Mouse (Mus musculus) E14TG2a.4 (cell line): ENCODE measurements at regions not wholly inside any gene's neighbourhood (a gene's known extent, or its start where the extent isn't known, plus 50 kb on each side); places are given as distances from the start of the nearest gene placed in this dataset.
"Not testable (repeated sequence)": the region's sequence is repeated elsewhere in the genome, so short reads cannot be mapped to it uniquely, and the experiment has no call there.

ENCODE experiments used
- H3K27me3 ChIP-seq: 2 replicates; pipeline ENCODE4 v1.6.1; 2014; ENCODE audit warnings: low read length, control low read depth; ENCODE audit not compliant: insufficient read depth
- H3K36me3 ChIP-seq: 2 replicates; pipeline ENCODE4 v1.6.1; 2014; ENCODE audit warnings: low read length, control low read depth; ENCODE audit not compliant: insufficient read depth
- H3K4me1 ChIP-seq: replicated peaks from 2 replicates; pipeline ENCODE4 v1.6.1; 2014; ENCODE audit warnings: low read depth, low read length, control low read depth
- H3K4me3 ChIP-seq: replicated peaks from 2 replicates; pipeline ENCODE4 v1.5.1; 2014; ENCODE audit warnings: mild to moderate bottlenecking, low read length
- H3K9me3 ChIP-seq: 2 replicates; pipeline ENCODE4 v1.6.1; 2014; ENCODE audit warnings: low read length, control low read depth
- CTCF ChIP-seq: conservative IDR thresholded peaks from 2 replicates; pipeline ENCODE4 v1.5.1; 2014; ENCODE audit warnings: low read length
- NANOG ChIP-seq: IDR thresholded peaks from 2 replicates; pipeline ENCODE4 v1.6.1; 2014; ENCODE audit warnings: borderline replicate concordance, low read length, mixed read lengths
- POU5F1 ChIP-seq: IDR thresholded peaks from 2 replicates; pipeline ENCODE4 v1.6.1; 2014; ENCODE audit warnings: low read length, borderline replicate concordance

GRCm38 (mm10) chr12:119102106-119102505, 135.9 kb upstream of the Abcb5 start:
- H3K4me3 ChIP-seq, H3K27me3 ChIP-seq, H3K36me3 ChIP-seq, H3K9me3 ChIP-seq, H3K4me1 ChIP-seq: not testable (repeated sequence)

GRCm38 (mm10) chr12:119099736-119100135, 133.5 kb upstream of the Abcb5 start:
- Histone ChIP-seq H3K36me3 (no peaks in the 10 kb centered on the region), H3K4me3 (no peak overlapping the region), H3K4me1 (no peaks in the 10 kb centered on the region), H3K9me3 (no peaks in the 10 kb centered on the region), H3K27me3 (no peaks in the 10 kb centered on the region)
- no peak for TF ChIP-seq POU5F1
- TF ChIP-seq NANOG, result no peak
- TF ChIP-seq CTCF, result no peak

DNA sequence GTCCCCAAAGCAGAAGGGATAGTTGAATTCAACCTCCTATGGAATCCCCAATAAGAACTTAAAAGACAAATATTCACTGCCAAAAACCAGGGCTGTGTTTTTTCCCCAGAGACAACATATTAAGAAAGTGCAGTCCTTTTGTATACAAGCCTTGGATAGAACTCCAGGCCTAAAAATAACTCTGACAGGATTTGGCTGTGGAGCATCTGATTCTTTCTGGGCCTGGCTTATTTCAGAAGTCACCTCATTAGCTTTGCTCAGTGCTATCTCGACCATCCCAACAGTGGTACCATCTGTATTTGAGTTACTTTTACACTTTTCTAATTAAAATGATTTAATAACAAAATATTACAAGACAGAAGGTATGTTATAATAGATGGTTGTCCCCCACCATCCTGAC, 131.6 kb upstream of the Abcb5 start:
- TF ChIP-seq POU5F1 (no peak), CTCF (no peak), NANOG (no peak)
- Histone ChIP-seq H3K4me1 (no peaks in the 10 kb centered on the region), H3K27me3 (no peaks in the 10 kb centered on the region), H3K9me3 (no peaks in the 10 kb centered on the region), H3K36me3 (no peaks in the 10 kb centered on the region), H3K4me3 (no peak overlapping the region)

GRCm38 (mm10) chr12:119094314-119094713, 128.1 kb upstream of the Abcb5 start:
- H3K27me3 ChIP-seq, result no peaks in the 10 kb centered on the region
- H3K36me3 ChIP-seq, result no peaks in the 10 kb centered on the region
- H3K4me1 ChIP-seq, result no peaks in the 10 kb centered on the region
- H3K9me3 ChIP-seq, result no peaks in the 10 kb centered on the region
- TF ChIP-seq NANOG (no peak), POU5F1 (no peak), CTCF (no peak)
- H3K4me3 ChIP-seq, result no peak overlapping the region

- no peaks in the 10 kb centered on the region for H3K27me3 ChIP-seq
Measured at GRCm38 (mm10) chr12:119093402-119093801, 127.2 kb upstream of the Abcb5 start.

GRCm38 (mm10) chr12:119089292-119089691, 123.1 kb upstream of the Abcb5 start:
- no peaks in the 10 kb centered on the region for H3K36me3 ChIP-seq
- H3K4me1 ChIP-seq, result no peaks in the 10 kb centered on the region
- H3K27me3 ChIP-seq, result no peaks in the 10 kb centered on the region
- no peak overlapping the region for H3K4me3 ChIP-seq
- H3K9me3 ChIP-seq, result no peaks in the 10 kb centered on the region
- no peak for TF ChIP-seq CTCF
- no peak for TF ChIP-seq POU5F1
- no peak for TF ChIP-seq NANOG

More at GRCm38 (mm10) chr12:119093402-119093801, 127.2 kb upstream of the Abcb5 start:
- no peak overlapping the region for H3K4me3 ChIP-seq
- H3K4me1 ChIP-seq, result no peaks in the 10 kb centered on the region
- H3K9me3 ChIP-seq, result no peaks in the 10 kb centered on the region
- H3K36me3 ChIP-seq, result no peaks in the 10 kb centered on the region
- no peak for TF ChIP-seq CTCF
- TF ChIP-seq POU5F1, result no peak
- no peak for TF ChIP-seq NANOG

DNA sequence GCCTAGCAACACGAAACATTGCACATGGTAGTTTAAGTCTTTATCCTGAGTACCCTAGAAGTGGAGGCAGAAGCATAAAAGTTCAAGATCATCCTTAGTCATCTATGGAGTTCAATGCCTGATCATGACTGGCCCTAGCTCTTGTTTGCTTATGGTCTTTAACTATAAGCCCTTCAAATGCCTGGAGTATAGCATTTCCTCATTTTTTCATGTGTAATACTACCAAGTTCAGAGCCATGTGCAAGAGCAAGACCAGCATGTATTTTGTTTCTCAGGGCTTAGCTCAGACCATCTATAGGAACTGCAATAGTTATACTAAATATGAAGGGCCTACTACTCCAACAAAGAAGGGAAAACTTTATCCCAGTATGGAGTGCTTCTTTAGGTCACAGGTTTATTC, 122.4 kb upstream of the Abcb5 start:
- H3K36me3 ChIP-seq, result no peaks in the 10 kb centered on the region
- H3K9me3 ChIP-seq, result no peaks in the 10 kb centered on the region
- H3K4me3 ChIP-seq, result no peak overlapping the region
- no peaks in the 10 kb centered on the region for H3K27me3 ChIP-seq
- H3K4me1 ChIP-seq, result no peaks in the 10 kb centered on the region
- TF ChIP-seq NANOG (no peak), CTCF (no peak), POU5F1 (no peak)

GRCm38 (mm10) chr12:119084814-119085213, 118.6 kb upstream of the Abcb5 start:
- Histone ChIP-seq H3K4me1 (no peaks in the 10 kb centered on the region), H3K9me3 (no peaks in the 10 kb centered on the region), H3K36me3 (no peaks in the 10 kb centered on the region), H3K27me3 (no peaks in the 10 kb centered on the region), H3K4me3 (no peak overlapping the region)
- TF ChIP-seq NANOG (no peak), CTCF (no peak), POU5F1 (no peak)

- Histone ChIP-seq H3K4me3 (no peak overlapping the region), H3K4me1 (no peaks in the 10 kb centered on the region), H3K36me3 (no peaks in the 10 kb centered on the region), H3K27me3 (no peaks in the 10 kb centered on the region), H3K9me3 (no peaks in the 10 kb centered on the region)
- TF ChIP-seq NANOG, result no peak
- TF ChIP-seq CTCF, result no peak
- TF ChIP-seq POU5F1, result no peak
Measured at GRCm38 (mm10) chr12:119082781-119083180, 116.6 kb upstream of the Abcb5 start.
